Mouse (Mus musculus) kidney, adult 8-10 months (tissue): ENCODE data around the gene Glrp1.
A peak's percentile ranks its signal among the peaks of the same experiment; 100 is the strongest.

Source experiments
- DNase-seq, 2 experiments: peaks; one replicate each; pipeline ENCODE4 v3.0.0; 2022

Gene Glrp1

DNA sequence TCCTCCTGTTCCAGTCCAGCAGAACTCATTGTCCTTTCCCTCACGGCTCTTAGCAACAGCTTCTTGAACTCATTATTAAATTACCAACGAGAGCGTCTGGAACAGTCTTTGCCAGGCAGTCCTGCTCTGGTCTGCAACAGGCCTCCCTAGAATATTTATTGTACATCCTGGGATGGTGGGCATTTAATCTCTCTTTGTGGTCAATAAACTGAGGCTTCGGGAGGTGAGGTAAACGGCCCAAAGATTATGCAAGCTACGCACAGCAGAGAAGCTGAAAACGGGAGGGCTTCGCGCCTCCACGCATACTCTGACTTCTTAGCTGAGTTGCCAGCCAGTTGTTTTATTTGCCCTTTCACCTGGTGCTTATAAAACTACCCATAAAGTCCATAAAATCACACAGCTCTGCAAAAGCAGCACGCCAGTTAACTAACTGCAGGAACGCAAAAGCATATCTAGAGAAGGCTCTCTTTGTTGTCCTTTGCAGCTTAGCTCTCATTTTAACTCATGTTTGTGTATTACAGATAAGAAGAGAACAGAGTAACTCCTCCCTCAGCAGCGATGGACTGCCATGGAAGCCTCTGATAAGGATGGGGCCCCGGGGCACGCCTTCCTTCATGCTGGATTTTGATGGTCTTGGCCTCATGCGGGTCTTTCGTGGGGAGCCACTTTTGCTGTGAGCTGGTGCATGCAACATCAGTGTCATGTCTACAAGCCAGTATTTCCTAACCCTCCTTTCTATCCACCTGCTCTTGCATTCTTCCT lies 18.1 kb downstream of the Glrp1 start:
- DNase-seq: no peak

DNA sequence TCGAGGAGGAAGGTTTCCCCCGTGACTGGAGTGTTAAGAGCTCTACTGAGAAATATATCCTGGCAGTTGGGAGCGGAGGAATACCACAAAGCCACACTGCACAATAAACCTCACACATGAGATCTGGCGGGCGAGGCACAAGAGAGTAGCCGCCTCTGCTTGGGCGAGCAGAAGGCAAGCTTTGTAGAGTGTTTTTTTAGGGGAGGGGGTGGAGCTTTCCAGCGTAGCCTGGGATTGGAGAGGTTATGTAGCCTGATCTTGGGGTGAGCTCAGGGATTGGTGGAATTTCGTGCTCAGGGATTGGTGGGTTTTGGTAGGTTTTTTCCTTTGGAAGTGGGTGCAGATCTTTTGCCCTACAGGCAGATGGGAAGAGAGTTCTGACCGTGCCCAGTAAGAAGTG lies 19.7 kb downstream of the Glrp1 start:
- no peak for DNase-seq

DNA sequence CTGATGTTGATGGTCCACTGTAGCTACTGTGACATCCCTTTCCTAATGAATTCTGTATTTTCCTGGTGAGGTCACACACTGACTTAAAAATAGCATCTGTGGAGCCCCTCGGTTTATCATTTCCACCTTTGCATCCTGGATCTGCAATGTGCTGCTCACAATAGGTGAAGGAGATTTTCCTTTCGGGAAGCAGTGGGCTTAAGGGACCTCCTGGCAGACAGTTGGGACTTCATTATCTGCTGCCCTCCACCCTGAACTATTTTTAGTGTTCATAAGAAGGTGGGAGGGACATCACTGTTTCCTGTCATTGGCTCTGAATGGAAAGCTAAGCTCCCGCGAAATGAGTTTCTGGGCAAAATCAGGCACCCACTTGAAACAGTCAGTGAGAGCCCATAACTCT lies 20.9 kb downstream of the Glrp1 start:
- DNase-seq: no peak

DNA sequence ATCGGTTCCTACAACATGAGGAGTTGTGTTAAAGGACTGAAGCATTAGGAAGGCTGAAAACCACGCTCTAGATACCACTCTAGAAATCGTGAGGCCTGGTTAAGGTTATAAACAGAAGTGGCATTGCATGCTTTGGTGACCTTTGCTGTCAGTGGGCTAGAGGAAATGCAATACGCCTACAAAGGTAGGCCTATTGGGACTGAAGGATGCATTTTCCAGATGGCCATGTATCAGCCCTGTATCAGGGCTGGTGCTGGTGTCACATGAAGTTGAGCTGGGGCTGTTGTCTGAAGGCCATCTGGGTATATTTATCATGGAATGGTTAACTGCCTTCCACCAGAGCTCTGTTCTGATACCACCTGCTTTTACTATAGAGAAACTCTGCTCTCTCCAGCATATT lies 23.5 kb downstream of the Glrp1 start:
- no peak for DNase-seq

DNA sequence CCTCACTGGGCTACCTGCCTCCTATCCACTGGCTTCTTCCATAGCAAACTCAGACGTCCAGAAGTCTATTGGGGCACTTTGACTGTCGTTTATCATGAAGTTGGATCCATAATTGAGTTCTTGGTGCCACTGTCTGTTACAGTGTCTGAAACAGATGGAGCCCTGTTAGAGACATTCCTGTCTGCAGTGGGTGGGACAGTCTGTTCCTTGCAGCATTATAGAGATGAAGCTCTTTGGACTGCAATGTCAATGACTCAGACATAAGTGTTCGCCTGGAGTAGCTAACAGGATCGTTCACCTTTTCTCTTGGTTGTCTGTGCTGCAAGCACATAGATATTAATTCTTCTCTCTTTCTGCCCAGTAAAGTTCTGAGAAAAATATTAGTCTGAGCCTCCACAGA lies 25.8 kb downstream of the Glrp1 start:
- DNase-seq: no peak

DNA sequence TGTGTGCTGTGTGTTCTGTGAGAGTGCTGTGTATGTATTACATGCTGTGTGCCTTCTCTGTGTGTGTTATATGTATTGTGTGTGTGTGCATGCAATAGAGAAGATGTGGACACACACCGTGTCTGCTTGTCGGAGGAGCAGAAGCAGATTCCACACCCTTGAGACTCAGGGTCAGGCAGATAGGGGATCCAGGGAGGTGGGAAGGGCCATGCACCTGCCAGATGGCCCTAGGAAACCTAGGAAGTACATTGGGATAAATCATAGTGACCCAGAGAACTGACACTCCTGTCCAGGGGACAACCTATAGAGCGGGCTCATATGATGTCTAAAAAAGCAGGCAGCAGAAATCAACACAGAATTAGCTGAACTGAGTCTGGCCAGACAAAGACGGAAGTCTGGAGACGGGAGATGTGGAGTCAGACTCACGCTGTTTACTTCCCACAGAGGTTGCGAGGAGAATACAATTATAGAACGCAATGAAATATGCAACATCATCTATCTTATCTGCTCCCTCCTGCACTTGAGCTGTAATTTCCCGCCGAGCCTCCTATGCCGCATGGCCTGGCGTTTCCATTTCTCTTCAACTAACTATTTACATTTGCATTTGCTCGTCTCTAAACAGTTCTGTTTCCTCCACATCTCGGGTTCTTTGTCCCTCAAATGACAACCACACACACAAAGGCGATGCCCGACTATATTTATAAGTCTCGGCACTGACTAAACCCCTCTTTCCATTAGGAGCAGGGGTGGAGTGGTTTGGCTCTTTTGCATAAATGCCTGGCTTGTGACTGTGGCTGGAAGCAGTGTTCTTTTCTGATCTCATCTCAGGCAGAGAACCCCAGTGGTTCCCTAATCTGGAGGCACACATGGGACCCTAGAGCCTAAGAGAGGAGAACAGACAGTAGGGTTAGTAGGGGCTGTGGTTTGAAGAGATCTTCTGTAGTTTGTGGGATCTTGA lies 27.4 kb downstream of the Glrp1 start:
- DNase-seq: no peak

DNA sequence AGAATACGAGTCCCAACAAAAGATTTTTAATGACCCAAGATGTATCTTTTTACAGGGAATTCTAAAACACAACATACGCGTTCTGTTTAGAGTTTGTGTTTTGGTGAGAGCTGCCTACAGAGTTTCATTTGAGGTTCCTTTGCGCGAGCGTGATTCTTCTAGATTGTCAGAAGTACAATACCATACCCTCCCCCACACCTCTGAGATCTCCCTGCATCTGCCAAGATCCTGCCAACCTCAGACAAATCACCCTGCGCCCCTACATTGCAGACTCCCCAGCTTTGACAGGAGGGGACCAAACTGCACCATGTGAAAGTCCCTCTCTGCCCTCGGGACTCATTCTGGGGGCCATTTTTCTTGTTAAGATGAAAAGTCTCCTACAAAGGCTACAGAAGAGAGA lies 29.3 kb downstream of the Glrp1 start:
- DNase-seq: no peak

DNA sequence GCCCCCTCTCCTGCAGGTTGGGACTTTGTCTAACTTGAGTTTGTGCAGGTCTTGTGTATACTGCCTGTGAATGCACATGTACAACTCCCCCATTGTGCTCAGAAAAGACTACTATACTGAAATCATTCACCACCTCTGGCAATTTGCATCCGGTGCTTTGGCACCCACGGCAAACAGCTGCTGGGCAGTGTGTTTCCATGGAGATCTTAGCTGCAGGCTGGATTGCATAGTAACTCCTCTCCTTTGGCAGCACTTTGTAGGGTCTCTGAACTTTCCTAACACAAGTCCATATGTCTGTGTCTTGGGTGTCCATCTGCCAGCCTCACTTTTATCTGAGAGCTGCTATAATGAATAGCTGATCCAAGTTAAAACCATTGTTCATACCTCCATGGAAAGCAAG lies 31.7 kb downstream of the Glrp1 start:
- no peak for DNase-seq

DNA sequence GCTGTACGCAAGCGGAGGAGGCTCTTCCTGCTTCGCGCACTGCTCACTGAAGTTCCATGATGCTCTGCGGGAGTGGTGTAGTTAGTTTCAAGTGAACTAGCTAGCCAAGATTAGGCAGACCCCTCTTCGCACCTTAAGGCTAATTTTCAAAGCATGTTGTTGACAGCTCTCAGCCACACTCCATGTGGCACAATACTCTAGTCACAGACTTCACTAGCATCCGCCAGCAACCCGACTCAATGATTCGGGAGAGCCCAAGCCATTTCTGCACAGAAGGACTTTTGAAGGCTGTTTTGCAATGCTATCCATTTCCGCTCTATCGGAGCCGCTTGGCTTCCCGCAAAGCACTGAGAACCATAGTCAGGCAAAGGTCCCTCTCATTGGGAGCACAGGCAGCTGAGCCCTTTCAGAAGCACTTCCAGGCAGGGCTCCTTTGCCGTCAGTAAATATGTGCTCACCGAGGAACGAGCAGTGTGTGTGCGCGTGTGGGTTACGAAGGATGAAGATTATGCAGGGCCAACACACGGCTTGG lies 33.2 kb downstream of the Glrp1 start:
- DNase-seq: no peak

DNA sequence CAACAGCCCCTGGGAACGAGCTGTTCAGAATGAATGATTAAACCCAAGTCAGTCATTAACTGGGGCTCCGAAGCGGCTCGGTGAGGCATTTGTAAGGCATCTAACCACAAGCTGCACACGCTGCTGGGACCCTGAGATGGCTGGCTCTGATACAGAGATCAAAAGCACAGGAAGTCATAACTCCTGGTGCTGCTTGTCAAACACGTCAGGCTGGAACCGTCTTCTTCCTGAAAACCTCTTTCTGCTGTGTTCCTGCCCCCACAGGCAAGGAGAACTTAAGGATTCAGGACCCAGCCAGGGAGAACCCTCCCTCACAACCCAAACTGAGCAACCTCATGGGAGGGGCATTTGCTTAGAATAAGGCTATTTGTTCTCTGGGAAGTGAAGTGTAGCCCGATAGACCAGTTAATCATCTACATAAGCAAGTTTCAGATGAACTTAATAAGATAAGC lies 34.3 kb downstream of the Glrp1 start:
- DNase-seq: peak; percentile 77 to 82

DNA sequence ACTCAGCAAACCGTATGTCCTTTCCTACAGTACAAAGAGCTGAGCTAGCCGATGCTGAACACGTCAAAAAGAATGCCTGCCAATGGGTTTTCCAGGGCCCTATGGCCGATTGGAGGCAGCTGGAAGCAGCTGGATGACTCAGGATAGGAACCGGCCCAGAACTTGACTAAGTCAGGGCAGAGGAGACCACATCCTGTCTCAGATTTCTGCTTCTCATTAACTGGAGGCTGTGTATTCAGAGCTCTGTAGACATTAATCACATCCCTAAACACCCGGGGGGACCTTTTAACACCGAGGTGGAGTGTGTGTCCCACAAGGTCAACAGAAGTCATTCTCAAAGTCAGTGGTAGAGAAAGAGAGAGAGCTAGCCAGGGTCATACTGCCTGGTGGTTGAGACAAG lies 35.3 kb downstream of the Glrp1 start:
- DNase-seq: peak; percentile 66 to 73

DNA sequence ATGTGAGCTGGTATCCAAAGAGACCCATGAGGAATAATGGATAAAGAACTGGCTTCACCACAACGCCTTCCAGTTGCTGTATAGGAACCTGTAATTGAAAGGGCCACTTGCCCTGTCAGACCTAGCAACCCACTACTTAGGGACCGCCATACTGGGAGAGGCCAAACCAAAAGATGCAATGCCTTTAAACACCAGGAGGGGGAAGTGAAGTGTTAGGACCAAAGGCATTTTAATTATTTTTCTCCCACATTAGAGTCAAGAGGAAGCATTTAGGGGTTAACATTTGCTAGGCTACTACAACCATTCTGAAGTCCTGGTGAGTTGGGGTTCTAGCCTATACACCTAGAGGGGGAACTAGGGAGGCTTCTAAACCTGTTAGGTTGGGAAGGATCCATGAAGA lies 36.0 kb downstream of the Glrp1 start:
- DNase-seq: no peak

DNA sequence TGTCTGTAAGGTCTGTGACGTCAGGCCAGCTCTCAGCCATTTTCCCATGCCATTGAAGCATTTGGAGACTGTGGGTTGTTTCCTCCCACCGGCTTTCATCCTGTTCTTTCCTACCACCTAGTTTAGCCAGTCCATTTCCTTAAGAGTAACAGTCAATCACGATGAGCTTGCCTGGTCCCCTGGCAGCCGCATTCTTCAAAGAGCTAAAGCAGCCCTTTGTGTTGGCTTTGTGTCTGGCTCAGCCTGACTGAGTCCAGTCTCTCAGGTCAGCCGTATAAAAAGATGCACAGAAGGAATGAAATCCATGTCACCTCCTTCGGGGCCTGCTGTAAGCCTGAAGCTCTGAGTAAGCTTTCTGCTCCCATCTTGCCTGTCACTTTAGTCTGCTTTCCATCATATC lies 37.6 kb downstream of the Glrp1 start:
- DNase-seq: no peak

DNA sequence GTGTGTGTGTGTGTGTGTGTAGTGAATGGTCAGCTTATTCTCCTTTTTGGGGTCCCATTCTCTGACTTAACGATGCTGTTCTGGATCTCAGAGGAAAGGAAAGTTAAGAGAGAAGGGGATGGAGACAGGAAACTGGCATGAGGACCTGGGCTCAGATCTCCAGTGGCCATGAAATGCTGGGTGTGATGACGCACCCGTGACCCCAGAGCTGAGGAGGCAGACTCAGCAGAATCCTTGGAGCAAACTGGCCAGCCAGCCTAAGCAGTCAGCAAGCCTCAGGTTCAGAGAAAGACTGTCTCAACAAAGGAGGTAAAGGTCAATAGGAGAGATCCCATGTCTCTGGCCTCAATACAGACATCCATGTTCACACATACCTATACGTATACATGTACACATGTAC lies 40.1 kb downstream of the Glrp1 start:
- DNase-seq: no peak

DNA sequence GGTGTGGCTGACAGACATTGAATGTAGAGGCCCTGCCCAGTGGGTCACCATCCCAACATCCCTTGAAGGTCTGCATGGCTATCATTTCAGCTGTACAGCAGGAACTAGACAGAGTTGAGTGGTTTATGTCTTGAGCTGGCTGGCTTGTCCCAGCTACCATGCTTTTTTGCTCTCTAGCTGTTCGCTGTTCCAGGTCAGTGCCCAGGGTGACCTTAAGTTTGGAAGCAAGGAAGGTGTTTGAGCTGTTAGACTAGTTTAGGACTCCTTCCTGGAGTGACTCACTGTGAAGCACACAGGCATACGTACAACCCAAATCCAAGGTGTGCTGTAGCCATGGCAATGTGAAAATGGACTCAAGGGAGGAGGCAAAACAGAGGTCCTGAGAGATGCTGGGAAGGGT lies 41.5 kb downstream of the Glrp1 start:
- peak in 1 of 2 experiments; percentile 31 for DNase-seq

DNA sequence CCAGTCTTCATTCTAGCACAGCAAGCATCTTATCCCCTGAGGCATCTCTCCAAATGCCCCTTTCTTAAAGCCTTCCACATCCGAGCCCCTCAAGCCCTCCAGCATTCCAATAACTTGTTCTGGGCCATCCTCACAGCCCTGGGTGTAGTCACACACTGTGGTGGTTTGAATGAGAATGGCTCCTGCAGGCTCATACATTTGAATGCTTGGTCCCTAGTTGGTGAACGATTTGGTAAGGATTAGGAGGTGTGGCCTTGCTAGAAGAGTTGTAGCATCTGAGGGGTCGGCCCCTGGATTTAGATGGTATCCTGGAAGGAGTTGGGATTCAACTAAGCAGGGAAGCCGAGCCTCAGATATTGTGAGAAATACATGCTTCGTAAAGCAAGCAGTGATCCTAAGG lies 42.0 kb downstream of the Glrp1 start:
- no peak for DNase-seq

DNA sequence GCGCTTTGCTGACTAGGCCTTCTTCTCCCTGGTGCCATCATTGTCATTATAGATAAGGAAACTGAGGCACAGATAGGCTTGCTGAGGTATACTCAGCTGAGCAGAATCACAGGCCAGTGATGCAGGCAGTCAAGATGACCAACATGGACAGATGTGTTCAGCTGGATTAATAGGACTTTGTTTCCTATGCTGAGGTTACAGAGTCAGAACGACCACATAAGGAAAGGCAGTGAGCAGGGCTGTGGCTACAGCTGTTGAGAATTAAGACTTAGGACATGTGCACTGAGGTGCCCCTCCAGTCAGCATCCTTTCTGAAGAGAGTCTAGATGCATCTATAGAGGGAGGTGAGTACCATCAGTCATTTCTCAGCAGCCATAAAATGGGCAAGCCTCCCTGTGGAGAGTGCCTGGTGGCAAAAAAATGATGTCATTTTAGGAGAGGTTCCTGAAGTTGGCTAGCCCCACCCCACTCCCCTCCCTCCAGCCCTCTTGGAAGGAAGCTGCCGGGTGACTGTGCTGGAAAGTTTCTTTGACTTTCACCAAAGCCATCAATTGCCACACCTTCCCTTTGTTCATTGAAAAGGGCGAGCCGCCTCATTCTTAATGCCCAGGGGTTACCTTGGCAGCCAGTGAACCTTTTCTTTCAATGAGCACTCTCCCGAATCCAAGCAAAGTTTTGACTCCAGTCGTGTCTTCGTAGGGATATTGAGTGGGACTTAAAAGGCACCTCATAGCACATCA lies 43.4 kb downstream of the Glrp1 start:
- no peak for DNase-seq

DNA sequence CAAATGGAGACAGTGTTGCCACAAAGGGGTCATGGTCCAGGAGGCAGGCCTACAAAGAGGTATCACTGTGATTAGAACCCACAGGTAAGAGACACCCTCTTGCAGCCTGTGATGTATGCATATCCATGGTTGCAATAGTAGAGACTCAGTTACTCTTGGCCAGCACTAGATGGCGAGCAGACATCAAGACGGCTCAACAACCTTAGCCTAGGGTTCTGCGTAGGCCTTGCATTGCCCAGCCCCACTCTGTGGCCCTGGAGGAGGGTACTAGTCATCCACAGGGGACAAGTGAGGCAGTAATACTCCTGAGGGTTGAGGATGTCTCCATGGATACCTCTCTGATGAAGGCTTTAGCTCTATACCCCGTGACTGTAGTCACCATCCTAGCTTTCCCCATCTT lies 44.1 kb downstream of the Glrp1 start:
- DNase-seq: no peak

DNA sequence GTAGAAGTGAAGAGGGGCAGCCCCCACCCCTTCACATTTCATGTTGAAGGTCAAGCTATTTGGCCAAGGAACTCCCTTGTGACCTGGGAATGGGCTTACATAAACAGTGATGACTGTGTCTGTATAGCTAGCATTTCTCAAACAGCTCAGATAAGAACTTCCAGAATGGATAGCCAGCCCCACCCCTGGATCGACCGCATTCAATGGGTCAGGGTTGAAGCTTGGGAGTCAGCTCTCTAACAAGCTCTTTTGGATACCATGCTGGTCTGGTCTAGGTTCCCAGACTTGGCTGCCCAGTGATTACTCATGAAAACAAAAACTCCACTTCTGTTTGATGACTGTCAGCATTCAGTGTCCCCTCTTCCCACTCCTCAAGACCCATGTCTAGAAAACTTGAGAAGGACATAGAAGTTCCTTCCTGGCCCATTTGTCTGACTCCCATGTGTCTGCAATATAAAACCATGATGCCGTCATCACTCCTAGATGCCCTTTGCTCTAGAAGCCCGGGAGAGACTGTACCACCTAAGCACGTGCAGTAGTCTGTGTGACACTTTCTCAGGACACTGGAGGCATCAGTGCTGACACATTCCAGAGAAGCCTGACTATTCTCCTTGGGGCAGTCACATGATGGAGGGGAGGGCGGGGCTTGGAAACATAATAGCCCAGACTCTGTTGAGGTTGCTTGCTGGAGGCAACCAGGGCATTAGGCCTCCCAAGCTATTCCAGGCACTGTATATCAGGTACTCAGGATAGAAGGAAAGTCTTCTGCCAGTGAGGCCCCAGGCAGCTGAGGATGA lies 45.6 kb downstream of the Glrp1 start:
- DNase-seq: no peak

DNA sequence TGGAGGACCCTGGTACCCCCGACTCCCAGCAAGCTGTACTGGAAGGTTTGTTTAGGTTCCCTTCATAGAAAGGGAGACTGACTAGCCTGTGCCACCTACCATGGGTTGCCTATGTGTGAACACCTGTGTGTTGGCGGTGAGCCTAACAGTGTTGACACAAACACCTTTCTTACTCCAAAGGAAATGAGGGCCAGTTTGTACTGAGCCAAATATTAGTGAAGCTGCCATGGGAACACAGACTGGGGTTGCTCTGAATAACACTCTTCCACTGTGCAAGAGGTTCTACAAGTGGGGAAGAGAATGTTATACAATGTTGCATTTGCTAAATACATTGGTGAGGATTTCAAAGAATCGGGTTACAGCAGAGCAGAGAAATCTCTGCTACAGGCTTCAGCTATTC lies 46.6 kb downstream of the Glrp1 start:
- DNase-seq: no peak

DNA sequence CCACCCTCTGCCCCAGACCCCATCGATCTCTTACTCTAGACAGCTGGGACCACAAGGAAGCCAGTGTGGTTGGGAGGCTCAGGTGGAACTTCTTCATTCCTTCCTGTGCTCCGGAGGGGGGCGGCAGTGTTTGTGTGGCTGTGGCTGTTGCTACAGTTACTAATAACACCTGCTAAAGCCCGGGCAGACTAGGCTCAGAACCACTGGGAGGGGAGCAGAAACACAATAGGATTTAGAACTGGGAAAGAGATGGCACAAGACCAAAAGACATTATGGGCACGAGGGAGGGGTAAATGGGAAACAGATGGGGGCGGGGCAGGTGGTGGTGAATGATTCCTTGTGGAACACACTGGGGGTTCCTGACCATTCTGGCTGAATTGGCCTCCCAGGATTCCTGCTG lies 47.4 kb downstream of the Glrp1 start:
- peak in 1 of 2 experiments; percentile 27 for DNase-seq

DNA sequence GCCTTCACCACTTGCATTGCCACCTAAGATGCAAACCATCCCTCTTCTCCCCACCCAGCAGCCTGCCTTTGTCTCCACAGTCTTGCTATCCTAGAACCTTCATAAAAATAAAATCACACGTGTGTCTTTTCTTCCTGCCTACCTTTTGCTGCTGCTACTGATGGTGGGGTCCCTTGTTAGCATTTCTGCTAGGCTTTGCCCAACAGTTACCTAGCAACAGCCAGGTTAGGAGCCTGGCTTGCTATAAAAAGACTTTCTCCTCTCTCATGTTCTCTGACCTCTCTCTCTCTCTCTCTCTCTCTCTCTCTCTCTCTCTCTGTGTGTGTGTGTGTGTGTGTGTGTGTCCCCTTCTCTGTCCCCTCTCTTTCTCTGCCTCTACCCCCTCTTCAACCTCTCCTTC lies 48.8 kb downstream of the Glrp1 start:
- no peak for DNase-seq
